Mouse (Mus musculus): ENCODE results near the gene 1110051M20Rik.

The 1110051M20Rik gene

DNA sequence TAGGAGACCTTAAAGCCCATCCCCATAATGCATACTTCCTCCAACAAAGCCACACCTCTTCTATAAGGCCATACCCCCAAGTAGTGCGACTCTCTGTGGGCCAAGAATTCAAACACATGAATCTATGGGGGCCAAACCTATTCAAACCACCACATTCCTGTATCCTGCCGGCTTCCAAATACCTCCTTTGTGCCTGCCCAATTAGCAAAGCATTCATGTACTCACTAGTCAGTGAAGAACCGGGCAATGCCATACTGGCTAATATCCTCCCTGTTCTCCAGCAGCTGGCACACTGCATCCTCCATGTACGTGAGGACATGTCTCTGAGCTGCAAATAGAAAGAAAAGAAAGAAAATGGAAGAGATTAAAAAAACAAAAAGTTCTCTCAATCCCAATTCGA is 22.9 kb downstream of the 1110051M20Rik start:
- DNase-seq (ENCODE audit: low read depth, low spot score), result no peak

DNA sequence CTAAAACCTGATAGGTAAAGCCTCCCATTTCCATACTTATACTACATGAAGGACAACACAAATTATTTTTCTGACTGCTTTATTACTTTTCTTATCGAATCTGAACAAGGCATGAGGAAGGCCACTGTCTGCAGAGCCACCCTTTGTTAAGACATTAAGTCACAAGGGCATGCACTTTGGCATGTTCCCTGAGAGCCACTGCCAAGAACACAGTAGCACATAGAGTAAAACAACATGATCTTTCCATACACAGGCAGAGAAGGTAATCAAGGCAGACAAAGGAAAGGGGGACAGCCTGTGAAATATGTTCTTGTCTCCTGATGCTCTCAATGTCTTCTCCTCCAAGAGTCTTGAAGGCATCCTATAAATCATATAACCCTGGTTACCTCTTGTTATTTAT is 30.7 kb downstream of the 1110051M20Rik start:
- DNase-seq (ENCODE audit: low read depth, low spot score), result no peak

DNA sequence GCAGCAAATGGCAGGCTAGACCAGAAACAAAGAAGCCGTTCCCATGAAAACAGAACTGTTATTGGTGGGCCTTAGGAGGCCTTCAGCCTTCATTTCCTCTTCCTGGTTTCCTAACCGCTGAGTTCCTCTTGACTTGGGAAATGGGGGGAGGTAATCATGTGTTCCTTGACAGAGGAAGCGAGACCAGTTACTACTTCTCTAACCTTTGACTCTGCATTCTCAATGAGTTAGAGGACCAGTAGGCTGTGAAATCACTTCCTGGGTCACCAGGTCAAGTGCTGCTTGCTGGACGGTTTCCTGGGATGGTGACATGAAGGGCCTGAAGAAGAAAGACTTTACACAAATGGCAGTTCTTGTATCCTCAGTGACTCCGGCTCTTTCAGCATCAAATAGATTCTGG is 32.1 kb downstream of the 1110051M20Rik start:
- no peak for DNase-seq (ENCODE audit: low read depth, low spot score)

DNA sequence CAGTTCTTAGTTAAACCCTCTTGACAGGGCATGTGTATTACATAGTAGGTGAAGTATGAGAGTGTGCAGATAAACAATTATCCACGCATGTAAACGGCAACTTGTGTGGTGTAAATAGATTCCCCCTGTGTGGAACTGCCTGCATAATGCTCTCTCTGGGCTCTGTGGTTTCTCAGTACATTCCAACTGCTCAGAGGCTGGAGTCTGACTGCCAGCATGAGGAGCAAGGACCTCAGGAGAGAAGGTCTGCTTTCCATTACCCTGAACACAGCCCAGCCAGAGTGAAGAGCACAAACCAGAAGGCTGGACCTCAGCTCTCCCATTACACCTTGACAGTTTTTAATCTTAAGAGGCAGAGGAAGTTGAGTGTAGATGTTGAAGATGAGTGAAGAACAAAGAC is 33.0 kb downstream of the 1110051M20Rik start:
- DNase-seq (ENCODE audit: low read depth, low spot score), result no peak

DNA sequence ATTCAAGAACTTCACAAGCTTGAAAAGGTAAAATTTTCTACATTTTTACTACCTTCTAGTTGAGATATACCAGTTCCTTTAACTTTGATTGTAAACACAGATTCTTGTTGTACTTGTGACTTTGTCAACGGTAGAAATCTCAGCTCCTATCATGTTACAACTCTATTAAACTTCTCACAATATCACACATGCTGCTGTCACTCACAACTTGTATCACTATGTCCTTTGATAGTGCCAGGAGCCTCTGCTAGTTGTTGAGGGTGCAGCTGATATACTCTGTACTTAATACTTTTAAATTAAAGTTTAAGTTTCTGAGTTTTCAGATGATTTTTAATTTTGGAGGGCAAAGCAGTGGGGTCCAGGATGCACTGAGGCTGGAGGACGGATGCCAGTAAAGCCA is 36.5 kb downstream of the 1110051M20Rik start:
- DNase-seq (ENCODE audit: low read depth, low spot score), result no peak

DNA sequence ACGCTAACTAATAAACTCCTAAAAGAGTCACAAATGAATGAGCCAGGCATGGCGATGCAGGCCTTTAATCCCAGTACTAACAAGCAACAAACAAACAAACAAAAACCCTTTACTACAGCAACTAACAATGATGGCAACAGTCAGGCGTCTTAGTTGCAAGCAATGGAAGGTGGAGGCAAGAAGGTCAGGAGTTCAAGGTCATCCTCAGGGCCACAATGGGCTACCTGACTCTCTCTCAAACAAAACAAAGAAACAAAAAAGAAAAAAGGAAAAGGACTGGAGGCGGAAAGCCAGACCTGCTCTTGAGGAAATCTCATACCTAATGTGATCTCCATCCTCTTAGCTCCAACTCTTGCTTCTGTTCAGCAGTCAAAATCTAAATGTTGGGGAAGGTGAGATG is 39.4 kb downstream of the 1110051M20Rik start:
- DNase-seq (ENCODE audit: low read depth, low spot score), result no peak

DNA sequence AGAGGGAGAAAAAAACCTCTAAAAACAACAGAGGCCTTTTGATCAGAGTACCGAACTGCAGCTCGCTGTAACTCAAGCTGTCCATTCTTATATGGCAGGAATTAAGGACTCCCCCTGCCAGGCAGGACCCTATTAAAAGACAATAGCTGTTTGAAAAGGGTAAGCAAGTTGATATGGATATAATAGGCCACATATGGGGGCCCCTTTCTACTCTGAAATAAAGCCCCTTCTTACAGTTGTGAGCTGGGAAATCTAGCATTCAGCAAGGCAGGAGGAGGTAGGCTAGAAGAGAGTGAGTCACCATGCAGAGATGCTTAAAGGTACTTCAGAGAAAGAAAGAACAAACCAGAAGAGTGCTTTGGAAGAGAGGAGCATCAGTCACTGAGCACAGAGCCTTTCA is 44.8 kb downstream of the 1110051M20Rik start:
- no peak for DNase-seq (ENCODE audit: low read depth, low spot score)

DNA sequence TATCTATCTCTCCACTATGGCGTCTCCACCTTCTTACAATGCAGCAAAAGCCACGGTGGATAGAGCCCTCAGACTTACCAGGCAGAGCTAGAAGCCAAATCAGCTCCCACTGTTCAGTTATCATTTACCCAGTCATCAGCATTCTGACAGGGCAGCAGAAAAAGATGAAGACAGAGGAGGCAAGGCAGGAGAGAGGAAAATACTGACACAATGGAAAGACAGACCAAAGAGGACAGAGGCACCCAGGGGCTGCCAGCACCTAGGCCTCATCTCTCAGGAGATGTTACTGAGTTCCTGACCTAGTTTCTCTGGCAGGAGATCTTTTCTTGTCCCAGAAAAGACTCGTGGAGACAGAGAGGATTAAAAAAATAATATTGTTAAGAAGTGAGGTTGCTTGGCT is 45.3 kb downstream of the 1110051M20Rik start:
- DNase-seq (ENCODE audit: low read depth, low spot score), result no peak

DNA sequence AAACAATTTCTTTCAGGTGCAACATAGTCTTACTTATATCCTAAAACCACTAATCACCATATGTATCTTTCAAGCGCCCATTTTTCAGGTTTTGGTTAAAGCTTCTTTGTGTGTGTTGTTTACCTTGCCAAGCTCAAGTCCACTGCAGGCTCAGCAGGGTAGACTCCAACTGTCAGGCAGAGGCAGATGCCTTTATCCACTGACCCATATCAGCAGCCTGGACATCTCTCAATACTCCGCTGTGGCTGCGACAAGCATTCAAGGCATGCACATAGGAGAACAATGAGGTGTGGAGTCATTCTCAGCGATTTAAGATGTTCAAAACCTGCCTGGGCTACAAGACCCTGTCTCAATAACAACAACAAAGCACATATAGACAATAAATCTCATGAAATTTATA is 50.4 kb downstream of the 1110051M20Rik start:
- DNase-seq (ENCODE audit: low read depth, low spot score), result no peak

DNA sequence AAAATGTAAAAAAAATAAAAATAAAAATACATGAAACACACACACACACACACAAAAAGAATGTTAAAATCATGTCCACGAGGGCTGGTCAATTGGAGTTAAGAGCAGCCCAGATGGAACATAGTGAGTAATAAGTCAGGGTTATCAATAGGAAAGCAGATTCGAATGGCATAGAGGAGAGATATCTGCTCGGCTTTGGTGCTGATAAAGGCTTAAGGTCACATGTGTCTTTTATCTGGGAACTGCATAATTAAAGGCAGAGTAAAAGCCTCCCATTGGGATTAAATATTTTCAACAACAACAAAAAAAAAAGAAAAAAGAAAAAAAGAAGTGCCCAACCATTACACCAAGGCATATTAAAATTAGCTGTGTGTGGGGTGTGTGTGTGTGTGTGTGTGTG is 55.8 kb downstream of the 1110051M20Rik start:
- DNase-seq (ENCODE audit: low read depth, low spot score), result no peak

DNA sequence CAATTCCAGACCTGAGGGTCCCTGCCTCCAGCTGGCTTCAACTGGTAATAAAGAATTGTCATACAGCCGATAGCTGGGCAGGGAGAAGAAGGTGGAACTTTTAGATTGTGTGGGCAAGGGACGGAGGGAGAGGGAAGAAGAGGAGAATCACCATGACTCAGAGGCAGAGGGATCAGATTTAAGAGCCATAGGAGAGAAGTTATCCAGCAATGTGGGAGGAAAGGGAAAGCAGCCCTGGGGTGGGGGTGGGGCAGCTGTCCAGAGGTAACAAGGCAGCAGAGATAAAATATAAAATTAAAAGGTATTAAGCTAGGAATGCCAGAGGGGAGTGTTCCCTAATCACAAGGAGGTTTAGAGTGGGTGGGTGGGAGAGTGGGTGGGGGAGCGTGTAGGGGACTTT is 56.2 kb downstream of the 1110051M20Rik start:
- DNase-seq (ENCODE audit: low read depth, low spot score), result no peak

DNA sequence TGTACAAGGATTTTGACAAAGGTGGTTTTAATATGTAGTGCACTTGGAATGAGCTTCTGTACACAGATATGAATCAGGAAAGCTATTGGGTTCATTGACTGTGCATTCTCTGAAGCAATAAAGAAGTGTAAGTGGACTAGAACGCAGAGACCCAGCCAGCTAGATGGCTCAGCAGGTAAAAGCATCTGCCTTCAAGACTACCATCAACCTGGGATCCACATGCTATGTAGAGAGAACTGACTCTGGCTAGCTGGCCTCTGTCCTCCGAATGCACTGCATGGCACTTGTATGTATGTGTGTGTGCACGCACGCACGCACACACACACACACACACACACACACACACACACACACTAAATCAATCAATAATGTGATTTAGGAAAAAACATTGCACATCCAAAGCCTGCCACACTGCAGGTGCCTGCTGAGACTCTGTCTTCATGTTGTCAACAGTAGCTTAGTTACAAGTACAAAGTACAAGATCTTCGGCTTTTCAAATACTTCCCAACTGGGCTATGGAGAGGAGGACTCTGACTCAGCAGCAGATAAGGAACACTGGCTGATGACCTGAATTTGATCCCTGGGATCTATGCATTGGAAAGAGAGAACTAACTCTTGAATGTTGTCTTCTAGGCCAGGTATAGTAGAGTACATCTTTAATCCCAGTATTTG is 57.1 kb downstream of the 1110051M20Rik start:
- no peak for DNase-seq (ENCODE audit: low read depth, low spot score)

DNA sequence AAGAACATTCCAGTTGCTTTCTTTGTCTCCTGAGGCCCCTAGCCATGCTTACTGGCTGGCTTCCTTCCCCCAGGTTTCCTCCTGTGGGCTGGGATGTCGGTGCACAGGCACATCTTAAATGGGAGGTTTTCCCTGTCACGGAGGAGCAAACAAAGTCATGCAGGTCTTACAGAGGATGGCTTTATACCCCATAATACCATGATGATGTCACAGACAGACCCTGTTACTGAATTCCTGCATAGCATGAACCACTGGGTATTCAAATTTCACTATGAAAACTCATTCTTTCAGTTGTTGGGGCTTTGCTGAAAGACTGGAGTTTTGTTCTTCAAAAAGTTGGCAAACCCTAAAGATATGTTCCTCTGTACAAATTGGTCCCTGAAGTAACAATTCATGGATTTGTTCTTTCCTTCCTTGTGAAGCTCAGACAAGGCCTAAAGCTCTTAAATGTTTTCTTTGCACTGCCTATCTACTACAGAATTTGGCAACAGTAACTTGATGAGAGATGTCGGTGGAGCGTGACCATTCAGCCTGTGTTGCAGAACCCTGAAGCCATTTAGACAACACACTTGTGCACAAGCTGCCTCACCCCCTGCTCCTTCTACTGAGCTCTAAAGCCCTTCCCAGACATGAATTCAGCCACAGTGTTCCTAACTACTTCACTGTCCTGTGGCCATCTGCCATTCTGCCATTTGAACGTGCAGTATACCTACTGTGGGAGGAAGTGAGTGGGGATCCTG is 57.8 kb downstream of the 1110051M20Rik start:
- DNase-seq (ENCODE audit: low read depth, low spot score), result no peak

DNA sequence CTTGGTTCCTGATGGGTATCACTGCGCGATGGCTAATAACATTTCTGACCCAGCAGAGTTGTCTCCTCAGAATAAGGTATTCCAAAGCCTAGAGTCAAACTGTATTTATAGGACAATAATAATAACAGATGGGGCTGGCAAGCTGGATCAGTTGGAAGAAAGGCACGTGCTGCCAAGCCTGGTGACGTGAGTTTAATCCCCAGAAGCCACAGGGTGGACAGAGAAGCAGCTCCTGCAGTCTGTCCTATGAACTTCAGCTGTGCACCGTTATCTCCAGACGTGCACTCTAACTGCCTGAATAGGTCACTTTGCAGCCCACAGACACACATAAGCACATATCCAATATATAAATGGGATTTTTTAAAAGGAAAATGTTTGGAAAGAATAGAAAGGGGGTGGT is 61.2 kb downstream of the 1110051M20Rik start:
- DNase-seq (ENCODE audit: low read depth, low spot score), result no peak

DNA sequence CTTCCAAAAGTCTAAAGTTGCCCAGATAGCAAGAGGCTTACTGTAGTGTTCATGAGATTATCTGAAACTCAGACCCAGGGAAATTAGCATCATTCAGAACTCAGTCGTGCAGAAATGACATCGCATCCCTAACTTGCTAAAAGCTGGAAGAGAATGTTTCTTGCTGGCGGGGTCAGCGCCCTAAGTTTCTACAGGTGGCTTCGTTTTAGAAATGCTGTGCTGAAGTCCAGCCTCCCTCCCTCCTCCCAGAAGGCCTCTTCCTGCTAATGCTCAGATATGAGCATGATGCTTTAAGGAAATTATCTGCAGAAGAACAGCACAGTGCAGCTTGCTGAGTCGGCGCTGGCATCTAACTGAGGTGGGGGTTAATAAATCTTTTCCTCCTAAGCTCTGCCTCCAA is 67.5 kb downstream of the 1110051M20Rik start:
- no peak for DNase-seq (ENCODE audit: low read depth, low spot score)

DNA sequence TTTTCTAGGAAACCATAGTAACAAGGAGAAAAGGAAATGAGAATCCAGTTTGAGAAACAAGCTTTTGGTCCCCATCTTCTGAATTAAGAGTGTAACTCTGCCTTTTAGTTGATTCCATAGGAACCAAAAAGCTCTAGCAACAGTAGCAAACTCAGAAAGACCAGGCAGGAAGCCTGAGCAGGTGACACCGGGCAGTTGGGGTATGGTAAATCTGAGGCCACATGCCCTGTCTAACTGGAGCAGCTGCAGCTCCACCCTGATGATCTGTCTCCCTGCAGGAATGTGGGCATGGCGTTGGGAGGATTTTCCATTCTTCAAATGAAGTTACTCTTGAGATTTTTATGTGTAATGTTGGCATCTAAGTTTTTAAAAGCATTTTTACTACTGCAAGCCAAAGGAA is 74.2 kb downstream of the 1110051M20Rik start:
- no peak for DNase-seq (ENCODE audit: low read depth, low spot score)

DNA sequence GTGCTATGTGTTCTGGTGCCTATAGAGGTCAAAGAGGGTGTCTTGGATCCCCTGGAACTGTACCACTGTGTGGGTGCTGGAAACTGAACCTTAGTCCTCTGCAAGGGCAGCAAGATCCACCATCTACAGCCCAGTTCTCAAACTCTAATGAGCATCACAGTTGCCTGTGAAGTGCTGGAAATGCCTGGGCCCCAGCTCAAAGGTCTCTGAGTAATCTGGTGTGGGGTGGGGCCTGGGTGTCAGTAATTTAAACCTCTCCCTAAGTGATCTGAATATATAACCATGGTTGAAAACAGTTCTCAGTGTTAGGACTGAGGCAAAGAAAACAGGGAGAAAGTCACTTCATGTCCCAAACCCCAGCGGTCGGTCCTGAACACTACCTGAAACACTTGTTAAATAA is 81.2 kb downstream of the 1110051M20Rik start:
- no peak for DNase-seq (ENCODE audit: low read depth, low spot score)

DNA sequence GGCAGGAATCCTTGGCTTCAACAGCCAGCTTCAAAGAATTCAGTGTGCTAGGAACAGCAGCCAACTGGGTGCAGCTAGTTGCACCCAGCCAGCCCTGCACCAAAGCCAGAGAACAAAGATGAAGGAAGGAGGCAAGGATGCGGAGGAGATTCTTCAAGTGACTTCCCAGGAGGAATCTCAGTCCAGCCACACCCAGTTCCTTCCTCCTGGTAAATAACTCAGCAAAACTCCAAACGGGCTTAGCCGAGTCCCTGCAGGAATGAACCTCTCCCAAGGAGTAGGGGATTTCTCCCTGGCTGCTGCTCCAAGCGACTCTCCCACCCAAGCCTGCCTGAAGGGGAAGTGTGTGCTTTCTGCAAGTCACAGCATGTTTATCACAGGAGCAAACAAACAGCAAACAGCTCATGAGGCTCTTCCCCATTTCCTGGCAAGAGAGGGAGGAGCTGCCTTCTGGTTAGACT is 83.4 kb downstream of the 1110051M20Rik start:
- no peak for DNase-seq (ENCODE audit: low read depth, low spot score)

DNA sequence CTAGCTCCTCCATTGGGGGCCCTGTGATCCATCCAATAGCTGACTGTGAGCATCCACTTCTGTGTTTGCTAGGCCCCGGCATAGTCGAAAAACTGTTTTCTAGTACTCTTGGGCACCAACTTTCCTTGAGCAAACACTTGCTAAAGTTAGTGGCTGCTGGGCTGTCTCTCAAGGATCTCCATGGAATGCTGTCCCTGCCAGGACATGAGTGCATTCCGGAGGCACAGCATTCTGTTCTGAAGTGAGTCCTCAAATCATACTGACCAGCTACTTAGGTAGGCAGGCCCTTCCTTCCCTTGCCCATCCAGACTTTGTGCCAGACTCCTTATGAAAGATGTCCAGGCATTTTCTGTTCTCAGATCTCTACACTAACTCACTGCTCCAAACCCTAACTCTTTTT is 88.7 kb downstream of the 1110051M20Rik start:
- DNase-seq (ENCODE audit: low read depth, low spot score), result no peak

DNA sequence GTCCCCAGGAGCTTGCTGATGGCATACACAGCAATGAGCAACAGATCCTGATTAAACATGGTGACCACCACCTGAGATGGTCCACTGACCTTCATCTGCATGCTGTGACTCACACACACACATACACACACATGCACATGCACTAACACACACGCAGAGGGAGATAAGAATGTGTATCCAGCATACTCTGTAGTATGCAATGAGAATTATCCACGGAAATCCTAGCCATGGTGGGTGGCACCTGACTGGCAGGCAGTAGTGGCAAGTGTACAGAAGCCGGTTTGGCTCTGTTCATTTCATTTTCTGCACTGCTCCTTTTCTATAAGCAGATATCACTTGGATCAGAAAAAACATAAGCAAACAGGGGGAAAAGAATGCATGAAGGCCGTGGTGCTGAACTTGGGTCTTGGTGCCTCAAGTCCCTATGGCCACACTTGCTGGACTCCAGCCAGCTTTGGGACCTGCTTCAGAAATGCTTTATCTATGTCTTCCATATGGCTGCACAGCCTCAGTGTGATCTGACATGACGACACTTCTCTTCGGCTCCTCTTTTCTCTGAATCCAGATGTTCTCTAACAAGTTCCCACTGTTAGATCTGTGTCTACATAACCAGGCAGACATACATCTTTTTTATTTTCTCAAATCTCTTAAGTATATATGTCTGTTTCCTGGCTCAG is 89.6 kb downstream of the 1110051M20Rik start:
- DNase-seq (ENCODE audit: low read depth, low spot score), result no peak

DNA sequence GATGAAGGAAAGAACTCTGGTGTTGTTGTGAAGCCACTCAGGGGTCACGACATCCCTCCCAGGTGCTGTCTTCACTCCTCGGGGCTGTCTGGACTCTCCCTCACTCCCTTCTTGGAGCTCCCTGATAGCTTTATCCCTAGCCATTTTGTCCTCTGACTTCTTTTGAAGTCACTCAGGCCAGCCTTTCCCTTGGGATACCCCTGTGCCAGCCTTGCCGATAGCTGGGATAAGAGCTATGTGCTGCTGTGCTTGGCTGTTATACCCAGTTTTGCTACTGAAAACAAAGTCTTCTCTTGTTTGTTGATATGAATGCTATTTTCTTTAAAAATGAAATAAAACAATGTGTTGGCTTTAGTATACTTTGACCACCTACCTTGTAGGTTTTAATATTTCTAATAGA is 90.7 kb downstream of the 1110051M20Rik start:
- DNase-seq (ENCODE audit: low read depth, low spot score), result no peak

DNA sequence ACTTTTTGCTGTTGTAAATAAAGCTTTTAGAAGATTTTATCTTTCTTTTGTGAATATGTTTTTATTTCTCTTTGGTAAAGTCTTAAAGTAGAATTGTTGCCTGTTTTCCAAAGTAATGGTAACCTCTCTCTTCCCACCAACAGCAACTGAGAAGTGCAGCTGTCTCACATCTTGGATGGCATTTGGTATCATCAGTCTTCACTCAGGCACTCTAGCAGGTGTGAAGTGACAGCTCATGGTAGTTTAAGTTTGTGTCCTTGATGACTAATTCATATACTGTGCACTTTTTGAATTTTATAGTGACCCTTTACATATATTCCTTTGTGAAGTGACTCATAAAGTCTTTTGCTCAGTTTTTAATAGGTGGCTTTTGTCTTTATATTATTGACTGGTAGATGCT is 92.7 kb downstream of the 1110051M20Rik start:
- DNase-seq (ENCODE audit: low read depth, low spot score), result no peak

DNA sequence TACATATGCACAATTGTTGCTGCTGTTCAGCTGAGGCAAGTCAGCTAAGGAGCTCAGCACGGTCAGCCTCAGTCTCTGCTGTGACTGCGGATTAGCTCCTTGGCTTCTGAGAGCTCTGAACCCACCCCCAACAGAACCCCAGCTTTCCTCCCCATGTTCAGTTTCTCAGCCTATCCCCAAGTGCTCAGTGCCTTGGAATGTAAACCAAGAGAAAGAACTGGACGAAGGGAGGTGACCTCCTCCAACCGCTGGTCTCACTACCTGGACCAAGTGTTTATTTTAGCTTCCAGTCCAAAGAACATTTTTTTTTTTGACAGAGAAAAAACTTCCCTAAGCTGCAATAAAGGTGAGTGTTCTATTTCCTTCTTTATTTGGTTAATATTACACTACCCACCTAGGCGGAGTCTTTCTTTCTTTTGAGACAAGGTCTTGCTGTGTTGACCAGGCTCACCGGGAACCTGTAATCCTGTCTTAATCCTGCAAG is 94.5 kb downstream of the 1110051M20Rik start:
- DNase-seq (ENCODE audit: low read depth, low spot score), result no peak
